Mouse (Mus musculus) limb, embryonic 14.5 days (tissue): ENCODE data around the gene Tmtc2. TPM values are rescaled to one million over a fixed set of nuclear protein-coding genes. Genes with fewer than 3 reads are reported as not detected.

Experiments
- ATAC-seq: fragments of 200-750 bp; cut with Nextera tagmentation; 2 replicates; pipeline ENCODE4 v1.8.0; 2017; ENCODE audit warnings: low read depth, moderate number of reproducible peaks, moderate TSS enrichment; ENCODE audit not compliant: low FRiP score
- DNase-seq: peaks from one replicate; pipeline ENCODE4 v3.0.0-alpha.2; 2015; ENCODE audit warnings: low spot score
- H3K27ac ChIP-seq: fragments of 300-500 bp; sonication (generic); replicated peaks from 2 replicates; pipeline ENCODE4 v1.5.1; 2014; ENCODE audit warnings: low read depth, mild to moderate bottlenecking, low read length, moderate library complexity, mixed read lengths
- H3K27me3 ChIP-seq: fragments of 300-500 bp; sonication (generic); 2 replicates; pipeline ENCODE4 v1.6.1; 2014; ENCODE audit warnings: low read length, mixed read lengths; ENCODE audit not compliant: control insufficient read depth, insufficient read depth
- H3K36me3 ChIP-seq: fragments of 300-500 bp; sonication (generic); 2 replicates; pipeline ENCODE4 v1.6.1; 2014; ENCODE audit warnings: mild to moderate bottlenecking, low read length, moderate library complexity, mixed read lengths; ENCODE audit not compliant: control insufficient read depth, insufficient read depth
- H3K4me1 ChIP-seq: fragments of 300-500 bp; sonication (generic); 2 replicates; pipeline ENCODE4 v1.6.1; 2014; ENCODE audit warnings: antibody characterized with exemption, low read length, mixed read lengths; ENCODE audit not compliant: control insufficient read depth, insufficient read depth
- H3K4me2 ChIP-seq: fragments of 300-500 bp; sonication (generic); replicated peaks from 2 replicates; pipeline ENCODE4 v1.6.1; 2014; ENCODE audit warnings: low read depth, mild to moderate bottlenecking, low read length, moderate library complexity; ENCODE audit not compliant: severe bottlenecking
- H3K4me3 ChIP-seq: fragments of 300-500 bp; sonication (generic); replicated peaks from 2 replicates; pipeline ENCODE4 v1.5.1; 2014; ENCODE audit warnings: low read length
- H3K9ac ChIP-seq: fragments of 300-500 bp; sonication (generic); 2 replicates; pipeline ENCODE4 v1.6.1; 2014; ENCODE audit warnings: mild to moderate bottlenecking, low read depth, low read length, moderate library complexity; ENCODE audit not compliant: severe bottlenecking
- H3K9me3 ChIP-seq: fragments of 300-500 bp; sonication (generic); 2 replicates; pipeline ENCODE4 v1.6.1; 2016; ENCODE audit warnings: low read length; ENCODE audit not compliant: control insufficient read depth
- POLR2A ChIP-seq: fragments of 200-500 bp; IDR thresholded peaks from 2 replicates; pipeline ENCODE4 v1.8.0; 2012; ENCODE audit warnings: inconsistent platforms, mild to moderate bottlenecking, moderate library complexity, borderline replicate concordance; ENCODE audit not compliant: insufficient read depth, insufficient read length; ENCODE audit errors: extremely low read depth
- WGBS: fragments of 180-500 bp; shearing (Covaris S2); extraction: QIAGEN DNeasy Blood & Tissue Kit; methylation state at CpG from one replicate; pipeline ENCODE4 v1.1.7; 2014; 5-methylcytosine and 5-hydroxymethylcytosine counted together
- polyA plus RNA-seq, 2 experiments: library from polyadenylated mRNA; depleted of rRNA in 1 of 2; stranded (reverse) in 1 of 2; unstranded in 1 of 2; fragments of >200 nt; fragmentation: Nextera tagmentation in 1 of 2; extraction: Ambion mirVana in 1 of 2; gene quantifications; 2 replicates each; pipeline versions ENCODE4 v1.2.1 to v1.2.3; 2012 to 2014

Tmtc2 gene
- polyA plus RNA-seq, 2 experiments, result 16.5 to 25.0 TPM

- no peak for ATAC-seq
- no peak overlapping the region for H3K4me3 ChIP-seq
- TF ChIP-seq POLR2A, result no peak
- WGBS, result 86% methylated on average over 4 of the region's 4 CpGs
- no peak for DNase-seq
- no peak overlapping the region for H3K9ac ChIP-seq
- no peaks in the 10 kb centered on the region for H3K9me3 ChIP-seq
- no peak overlapping the region for H3K4me2 ChIP-seq
- H3K27me3 ChIP-seq, result no peaks in the 10 kb centered on the region
- no peak overlapping the region for H3K27ac ChIP-seq
- H3K36me3 ChIP-seq, result peaks cover 15% of the 10 kb centered on the region; the same call in 1 of the 2 replicates
- peaks cover 3% of the 10 kb centered on the region; the same call in 1 of the 2 replicates for H3K4me1 ChIP-seq
These were observed 157.7 kb downstream of the Tmtc2 start for GRCm38 (mm10) chr10:105416601-105417000.

- no peak overlapping the region for H3K4me2 ChIP-seq
- H3K4me1 ChIP-seq, result no peaks in the 10 kb centered on the region
- TF ChIP-seq POLR2A, result no peak
- no peak overlapping the region for H3K27ac ChIP-seq
- 87% methylated on average over 4 of the region's 4 CpGs for WGBS
- no peak overlapping the region for H3K9ac ChIP-seq
- DNase-seq, result no peak
- H3K36me3 ChIP-seq, result no peaks in the 10 kb centered on the region
- H3K9me3 ChIP-seq, result no peaks in the 10 kb centered on the region
- ATAC-seq, result no peak
- H3K27me3 ChIP-seq, result no peaks in the 10 kb centered on the region
- no peak overlapping the region for H3K4me3 ChIP-seq
These were observed 168.3 kb downstream of the Tmtc2 start for GRCm38 (mm10) chr10:105405856-105406527.

DNA sequence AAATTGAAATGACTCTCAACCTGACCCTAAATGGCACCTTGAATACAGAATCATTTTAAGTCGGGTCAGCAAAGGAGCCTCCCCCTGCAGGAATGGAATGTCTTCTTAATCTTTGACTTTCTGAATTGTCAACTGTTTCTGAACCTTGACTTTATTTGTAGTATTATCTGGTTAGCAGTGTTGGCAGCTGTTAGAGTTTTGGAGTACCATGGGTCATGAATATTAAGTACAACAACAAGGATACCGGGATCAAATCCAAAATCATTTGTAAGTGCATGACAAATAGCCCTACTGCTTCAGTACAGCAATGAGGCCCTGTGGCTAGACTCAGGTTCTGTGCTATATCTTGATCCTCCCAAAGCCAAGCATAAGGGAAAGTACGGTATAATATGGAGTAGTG, 170.3 kb downstream of the Tmtc2 start:
- Histone ChIP-seq H3K36me3 (no peaks in the 10 kb centered on the region), H3K4me2 (no peak overlapping the region), H3K4me1 (no peaks in the 10 kb centered on the region), H3K9me3 (no peaks in the 10 kb centered on the region), H3K4me3 (no peak overlapping the region), H3K9ac (no peak overlapping the region), H3K27ac (no peak overlapping the region), H3K27me3 (no peaks in the 10 kb centered on the region)
- 84% methylated on average over 3 of the region's 3 CpGs for WGBS
- no peak for ATAC-seq
- no peak for TF ChIP-seq POLR2A
- no peak for DNase-seq

DNA sequence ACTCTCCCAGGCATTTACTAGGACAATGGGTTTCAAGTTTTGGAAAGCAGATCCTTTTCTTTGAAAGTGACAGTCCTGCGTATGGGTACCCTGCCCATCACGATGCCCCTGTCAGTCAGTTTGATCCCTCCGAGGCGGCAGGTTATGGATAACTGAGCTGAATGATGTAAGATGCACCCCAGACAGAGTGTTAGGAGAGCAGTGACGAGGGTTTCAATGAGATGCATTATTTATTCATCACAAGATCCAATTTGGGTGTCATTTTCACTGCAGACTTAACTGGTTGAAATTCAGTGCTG, 171.8 kb downstream of the Tmtc2 start:
- Histone ChIP-seq H3K27ac (no peak overlapping the region), H3K9ac (no peak overlapping the region), H3K4me3 (no peak overlapping the region), H3K4me1 (no peaks in the 10 kb centered on the region), H3K9me3 (no peaks in the 10 kb centered on the region), H3K36me3 (no peaks in the 10 kb centered on the region), H3K27me3 (no peaks in the 10 kb centered on the region), H3K4me2 (no peak overlapping the region)
- 80% methylated on average over 5 of the region's 5 CpGs for WGBS
- no peak for TF ChIP-seq POLR2A
- DNase-seq (no peak), ATAC-seq (no peak)

GRCm38 (mm10) chr10:105401754-105402480, 172.3 kb downstream of the Tmtc2 start:
- Histone ChIP-seq H3K9ac (no peak overlapping the region), H3K4me1 (no peaks in the 10 kb centered on the region), H3K27me3 (no peaks in the 10 kb centered on the region), H3K4me2 (no peak overlapping the region), H3K36me3 (no peaks in the 10 kb centered on the region), H3K4me3 (no peak overlapping the region), H3K27ac (no peak overlapping the region), H3K9me3 (no peaks in the 10 kb centered on the region)
- ATAC-seq (no peak), DNase-seq (no peak)
- 86% methylated on average over 11 of the region's 11 CpGs for whole genome bisulfite sequencing
- no peak for TF ChIP-seq POLR2A

- ATAC-seq, result no peak
- no peak for DNase-seq
- Histone ChIP-seq H3K36me3 (no peaks in the 10 kb centered on the region), H3K27me3 (no peaks in the 10 kb centered on the region), H3K9me3 (no peaks in the 10 kb centered on the region), H3K4me3 (no peak overlapping the region), H3K27ac (no peak overlapping the region), H3K9ac (no peak overlapping the region), H3K4me1 (no peaks in the 10 kb centered on the region), H3K4me2 (no peak overlapping the region)
- 41% methylated on average over 5 of the region's 5 CpGs for WGBS
- TF ChIP-seq POLR2A, result no peak
These were observed 174.9 kb downstream of the Tmtc2 start for GRCm38 (mm10) chr10:105399316-105399715.
